Mouse (Mus musculus): ENCODE measurements around the gene Stk10. TPM values are rescaled to one million over a fixed set of nuclear protein-coding genes. Genes with fewer than 3 reads are reported as not detected.

Stk10 gene
- polyA plus RNA-seq, 2 experiments, result 1.9 to 4.9 TPM

DNA sequence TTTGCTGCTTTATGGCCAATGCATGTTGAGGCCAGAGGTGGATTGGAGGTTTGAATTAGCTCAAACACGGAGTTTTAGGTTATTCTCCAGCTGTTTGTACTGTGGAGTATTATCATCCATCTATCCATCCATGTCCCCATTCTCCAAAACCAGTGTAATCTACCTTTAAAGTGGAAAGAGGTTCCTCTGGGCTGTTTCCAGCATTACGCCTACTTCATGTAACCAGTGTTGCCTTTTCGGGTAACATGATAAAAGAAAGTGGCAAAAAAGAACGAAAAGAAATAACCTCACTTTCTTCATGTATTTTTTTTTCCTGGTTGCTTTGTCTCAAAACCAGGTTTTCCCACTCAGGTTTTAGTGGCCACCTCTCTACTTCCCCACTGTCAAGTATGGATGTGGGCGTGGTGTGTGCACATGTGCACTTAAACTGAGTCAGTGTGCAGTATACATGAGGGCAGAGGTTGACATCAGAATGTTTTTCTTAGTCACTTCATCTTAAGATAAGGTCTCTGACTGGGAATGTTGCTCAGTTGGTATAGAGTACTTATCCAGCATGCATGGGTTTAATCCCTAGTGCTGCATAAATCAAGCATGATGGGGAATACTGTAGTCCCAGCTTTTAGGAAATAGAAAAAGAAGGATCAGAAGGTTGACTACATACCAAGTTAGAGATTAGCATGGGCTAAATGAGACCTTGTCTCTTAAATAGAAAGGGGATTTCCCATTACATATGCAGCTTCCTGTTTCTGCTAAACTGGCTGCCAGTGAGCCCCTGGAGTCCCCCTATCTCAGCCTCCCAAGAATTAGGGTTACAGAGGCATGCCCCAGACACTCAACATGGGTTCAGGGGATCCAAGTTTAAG is 44.1 kb upstream of the Stk10 start:
- TF ChIP-seq EP300 (IDR thresholded peaks at IDR 0.05; ENCODE audit: low read depth), result no peak
- no peak for TF ChIP-seq CTCF (IDR thresholded peaks at IDR 0.05; ENCODE audit: low read depth)
- Histone ChIP-seq H3K9ac (replicated peaks) (no peak overlapping the region), H3K4me1 (replicated peaks; ENCODE audit: control insufficient read depth in 2 of 2, insufficient read depth in 2 of 2, low read length in 1 of 2) (no peaks in the 10 kb centered on the region), H3K36me3 (replicated peaks; ENCODE audit: control insufficient read depth, insufficient read depth, low read depth) (no peaks in the 10 kb centered on the region), H3K4me2 (ENCODE audit: low read depth) (no peak overlapping the region), H3K4me3 (ENCODE audit: insufficient read depth in 1 of 2, low read depth in 2 of 2, low read length in 2 of 2) (no peak overlapping the region), H3K27me3 (ENCODE audit: control insufficient read depth, insufficient read depth, low read length) (no peaks in the 10 kb centered on the region), H3K9me3 (ENCODE audit: control insufficient read depth, low read length) (no peaks in the 10 kb centered on the region), H3K27ac (no peak overlapping the region)
- 54% methylated on average over 5 of the region's 5 CpGs for whole genome bisulfite sequencing (ENCODE audit: insufficient replicate concordance)
- no peak for ATAC-seq (ENCODE audit: insufficient read depth)
- no peak for DNase-seq (ENCODE audit: low read depth in 3 of 3, low spot score in 3 of 3)

DNA sequence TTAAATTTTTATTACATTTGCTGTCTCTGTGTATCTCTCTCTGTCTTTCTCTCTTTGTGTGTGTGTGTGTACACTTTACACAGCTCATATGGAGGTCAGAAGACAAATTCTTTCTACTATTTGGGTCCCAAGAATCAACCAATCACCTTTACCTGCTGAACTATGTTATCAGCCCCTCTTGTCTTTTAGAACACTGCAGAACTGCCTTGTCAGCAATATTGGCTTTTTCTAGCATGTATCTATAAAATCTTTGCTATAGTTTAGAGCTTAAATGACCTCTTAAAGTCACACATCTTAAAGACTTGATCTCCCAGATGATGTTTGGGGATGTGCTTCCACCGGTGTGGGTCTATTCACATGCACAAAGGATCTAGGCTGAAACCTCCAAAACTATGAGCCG is 42.0 kb upstream of the Stk10 start:
- no peak for DNase-seq (ENCODE audit: low read depth in 3 of 3, low spot score in 3 of 3)
- TF ChIP-seq EP300 (IDR thresholded peaks at IDR 0.05; ENCODE audit: low read depth) (no peak), CTCF (IDR thresholded peaks at IDR 0.05; ENCODE audit: low read depth) (no peak)
- H3K27ac ChIP-seq, result no peak overlapping the region
- H3K9me3 ChIP-seq (ENCODE audit: control insufficient read depth, low read length), result no peaks in the 10 kb centered on the region
- H3K36me3 ChIP-seq (replicated peaks; ENCODE audit: control insufficient read depth, insufficient read depth, low read depth), result no peaks in the 10 kb centered on the region
- no peak overlapping the region for H3K9ac ChIP-seq (replicated peaks)
- no peak overlapping the region for H3K4me2 ChIP-seq (ENCODE audit: low read depth)
- H3K4me1 ChIP-seq (replicated peaks; ENCODE audit: control insufficient read depth in 2 of 2, insufficient read depth in 2 of 2, low read length in 1 of 2), result no peaks in the 10 kb centered on the region
- H3K27me3 ChIP-seq (ENCODE audit: control insufficient read depth, insufficient read depth, low read length), result no peaks in the 10 kb centered on the region
- 83% methylated on average over 2 of the region's 2 CpGs for WGBS (ENCODE audit: insufficient replicate concordance)
- no peak overlapping the region for H3K4me3 ChIP-seq (ENCODE audit: insufficient read depth in 1 of 2, low read depth in 2 of 2, low read length in 2 of 2)
- no peak for ATAC-seq (ENCODE audit: insufficient read depth)

DNA sequence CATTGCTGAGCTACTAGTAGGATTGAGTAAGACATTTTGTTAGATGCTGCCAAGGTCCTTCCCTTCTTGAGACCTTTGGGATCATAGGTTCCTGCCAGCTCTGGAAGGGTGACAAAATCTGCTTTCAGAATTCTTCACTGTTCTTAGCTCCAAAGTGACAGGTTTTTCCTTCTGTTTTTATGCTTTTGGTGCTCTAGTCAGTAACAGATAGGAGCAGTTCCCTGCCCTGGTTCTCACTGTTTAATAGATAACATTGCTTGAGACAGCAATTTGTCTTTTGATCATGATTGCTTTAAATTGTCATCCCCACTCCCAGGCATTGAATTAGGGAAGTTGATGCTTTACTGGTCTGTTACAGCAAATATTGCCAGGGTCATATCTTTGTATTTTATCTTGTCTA is 39.8 kb upstream of the Stk10 start:
- Histone ChIP-seq H3K4me2 (ENCODE audit: low read depth) (no peak overlapping the region), H3K9ac (replicated peaks) (no peak overlapping the region), H3K4me1 (replicated peaks; ENCODE audit: control insufficient read depth in 2 of 2, insufficient read depth in 2 of 2, low read length in 1 of 2) (no peaks in the 10 kb centered on the region), H3K36me3 (replicated peaks; ENCODE audit: control insufficient read depth, insufficient read depth, low read depth) (no peaks in the 10 kb centered on the region), H3K27me3 (ENCODE audit: control insufficient read depth, insufficient read depth, low read length) (no peaks in the 10 kb centered on the region), H3K4me3 (ENCODE audit: insufficient read depth in 1 of 2, low read depth in 2 of 2, low read length in 2 of 2) (no peak overlapping the region), H3K27ac (no peak overlapping the region), H3K9me3 (ENCODE audit: control insufficient read depth, low read length) (no peaks in the 10 kb centered on the region)
- TF ChIP-seq CTCF (IDR thresholded peaks at IDR 0.05; ENCODE audit: low read depth), result no peak
- TF ChIP-seq EP300 (IDR thresholded peaks at IDR 0.05; ENCODE audit: low read depth), result no peak
- ATAC-seq (ENCODE audit: insufficient read depth) (no peak), DNase-seq (ENCODE audit: low read depth in 3 of 3, low spot score in 3 of 3) (no peak)

DNA sequence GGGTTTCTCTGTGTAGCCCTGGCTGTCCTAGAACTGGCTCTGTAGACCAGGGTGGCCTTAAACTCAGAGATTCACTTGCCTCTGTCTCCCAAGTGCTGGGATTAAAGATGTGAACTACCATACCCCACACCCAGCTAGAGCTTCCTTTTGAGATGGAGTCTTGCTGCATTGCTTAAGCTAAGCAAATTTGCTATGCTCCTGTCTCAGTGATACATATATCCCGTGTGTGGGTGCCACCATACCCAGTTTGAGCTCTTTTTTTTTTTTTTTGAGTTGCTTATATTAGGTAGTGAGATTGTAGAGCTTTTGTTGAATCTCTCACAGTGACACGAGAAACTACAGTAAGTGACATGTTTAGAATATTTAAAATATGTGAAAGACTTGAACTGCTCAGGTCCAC is 37.8 kb upstream of the Stk10 start:
- no peak overlapping the region for H3K9ac ChIP-seq (replicated peaks)
- no peaks in the 10 kb centered on the region for H3K4me1 ChIP-seq (replicated peaks; ENCODE audit: control insufficient read depth in 2 of 2, insufficient read depth in 2 of 2, low read length in 1 of 2)
- no peaks in the 10 kb centered on the region for H3K9me3 ChIP-seq (ENCODE audit: control insufficient read depth, low read length)
- 49% methylated on average over 2 of the region's 2 CpGs for WGBS (ENCODE audit: insufficient replicate concordance)
- H3K36me3 ChIP-seq (replicated peaks; ENCODE audit: control insufficient read depth, insufficient read depth, low read depth), result no peaks in the 10 kb centered on the region
- ATAC-seq (ENCODE audit: insufficient read depth) (no peak), DNase-seq (ENCODE audit: low read depth in 3 of 3, low spot score in 3 of 3) (no peak)
- no peak overlapping the region for H3K4me3 ChIP-seq (ENCODE audit: insufficient read depth in 1 of 2, low read depth in 2 of 2, low read length in 2 of 2)
- H3K27ac ChIP-seq, result no peak overlapping the region
- H3K27me3 ChIP-seq (ENCODE audit: control insufficient read depth, insufficient read depth, low read length), result no peaks in the 10 kb centered on the region
- H3K4me2 ChIP-seq (ENCODE audit: low read depth), result no peak overlapping the region
- TF ChIP-seq EP300 (IDR thresholded peaks at IDR 0.05; ENCODE audit: low read depth), result no peak

DNA sequence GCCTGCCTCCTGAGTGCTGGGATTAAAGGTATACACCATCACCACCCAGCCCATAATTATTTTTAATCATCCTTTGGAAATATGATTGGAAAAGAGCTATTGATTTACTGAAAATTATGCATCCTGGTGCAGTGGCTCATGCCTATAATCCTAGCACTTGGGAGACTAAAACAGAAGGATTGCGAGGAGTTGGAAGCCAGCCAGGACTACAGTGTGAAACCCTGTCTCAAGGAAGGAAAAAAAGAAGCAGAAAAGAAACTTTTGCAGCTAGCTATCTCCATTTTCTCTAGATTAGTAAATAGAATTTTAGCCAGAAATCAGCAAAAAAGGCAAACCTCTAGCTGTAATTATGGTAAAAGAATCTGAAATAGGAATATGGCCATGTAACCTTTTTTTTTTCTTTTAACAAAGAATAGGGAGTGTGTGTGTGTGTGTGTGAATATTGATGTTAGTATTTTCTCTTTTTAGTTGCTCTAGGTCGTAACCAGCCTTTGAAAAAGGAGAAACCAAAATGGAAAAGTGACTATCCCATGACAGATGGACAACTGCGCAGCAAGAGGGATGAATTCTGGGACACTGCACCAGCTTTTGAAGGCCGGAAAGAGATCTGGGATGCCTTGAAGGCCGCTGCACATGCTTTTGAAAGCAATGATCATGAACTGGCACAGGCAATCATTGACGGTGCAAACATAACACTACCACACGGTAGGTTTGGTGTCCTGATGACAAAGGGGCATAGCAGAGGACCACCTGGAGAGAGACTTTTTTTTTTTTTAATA is 34.2 kb upstream of the Stk10 start:
- H3K9ac ChIP-seq (replicated peaks), result no peak overlapping the region
- H3K9me3 ChIP-seq (ENCODE audit: control insufficient read depth, low read length), result no peaks in the 10 kb centered on the region
- no peaks in the 10 kb centered on the region for H3K36me3 ChIP-seq (replicated peaks; ENCODE audit: control insufficient read depth, insufficient read depth, low read depth)
- no peak overlapping the region for H3K4me2 ChIP-seq (ENCODE audit: low read depth)
- H3K27me3 ChIP-seq (ENCODE audit: control insufficient read depth, insufficient read depth, low read length), result no peaks in the 10 kb centered on the region
- no peaks in the 10 kb centered on the region for H3K4me1 ChIP-seq (replicated peaks; ENCODE audit: control insufficient read depth in 2 of 2, insufficient read depth in 2 of 2, low read length in 1 of 2)
- TF ChIP-seq EP300 (IDR thresholded peaks at IDR 0.05; ENCODE audit: low read depth), result no peak
- TF ChIP-seq CTCF (IDR thresholded peaks at IDR 0.05; ENCODE audit: low read depth), result no peak
- WGBS (ENCODE audit: insufficient replicate concordance), result 71% methylated on average over 7 of the region's 7 CpGs
- no peak for DNase-seq (ENCODE audit: low read depth in 3 of 3, low spot score in 3 of 3)
- no peak overlapping the region for H3K27ac ChIP-seq
- no peak for ATAC-seq (ENCODE audit: insufficient read depth)
- H3K4me3 ChIP-seq (ENCODE audit: insufficient read depth in 1 of 2, low read depth in 2 of 2, low read length in 2 of 2), result no peak overlapping the region

All from liver, embryonic 14.5 days (tissue).